Mouse (Mus musculus) cerebellum, adult 2 months (tissue): ENCODE results near the gene Kcnip3. TPM values are rescaled to one million over a fixed set of nuclear protein-coding genes. Genes with fewer than 3 reads are reported as not detected.

Experiments
- DNase-seq, 2 experiments: peaks; one replicate each; pipeline ENCODE4 v3.0.0; 2021
- H3K27ac ChIP-seq: fragments of 200-500 bp; 2 replicates; pipeline ENCODE4 v1.5.1; 2012; ENCODE audit warnings: low read length, control low read depth, inconsistent platforms; ENCODE audit not compliant: insufficient read depth
- H3K27me3 ChIP-seq: fragments of 200-500 bp; 2 replicates; pipeline ENCODE4 v1.6.1; 2012; ENCODE audit warnings: inconsistent platforms, mild to moderate bottlenecking, low read length, moderate library complexity; ENCODE audit not compliant: control insufficient read depth, insufficient read depth
- H3K4me1 ChIP-seq: fragments of 200-500 bp; 2 replicates; pipeline ENCODE4 v1.6.1; 2011; ENCODE audit warnings: low read length; ENCODE audit not compliant: control insufficient read depth, insufficient read depth
- H3K4me3 ChIP-seq: fragments of 200-500 bp; replicated peaks from 2 replicates; pipeline ENCODE3; 2011; ENCODE audit warnings: mild to moderate bottlenecking, low read depth, low read length, control low read depth; ENCODE audit not compliant: insufficient read depth
- CTCF ChIP-seq: fragments of 200-500 bp; IDR thresholded peaks from 2 replicates; pipeline ENCODE4 v1.5.1; 2011; ENCODE audit warnings: low read depth, mild to moderate bottlenecking, control low read depth, low read length, moderate library complexity, borderline replicate concordance; ENCODE audit not compliant: insufficient read depth
- POLR2A ChIP-seq: fragments of 200-500 bp; IDR thresholded peaks from 2 replicates; pipeline ENCODE4 v1.6.1; 2011; ENCODE audit warnings: low read length, control low read depth, borderline replicate concordance; ENCODE audit not compliant: insufficient read depth
- WGBS: fragments of 180-500 bp; shearing (Covaris S2); methylation state at CpG from one replicate; pipeline ENCODE4 v1.1.7; 2018; 5-methylcytosine and 5-hydroxymethylcytosine counted together
- polyA plus RNA-seq: library from polyadenylated mRNA; depleted of rRNA; stranded (reverse); fragments of >200 nt; gene quantifications from 2 replicates; pipeline ENCODE4 v1.2.3, GENCODE M21; 2012; rRNA removed

Gene Kcnip3
- 81.6 and 83.9 TPM in 2 replicates for polyA plus RNA-seq

DNA sequence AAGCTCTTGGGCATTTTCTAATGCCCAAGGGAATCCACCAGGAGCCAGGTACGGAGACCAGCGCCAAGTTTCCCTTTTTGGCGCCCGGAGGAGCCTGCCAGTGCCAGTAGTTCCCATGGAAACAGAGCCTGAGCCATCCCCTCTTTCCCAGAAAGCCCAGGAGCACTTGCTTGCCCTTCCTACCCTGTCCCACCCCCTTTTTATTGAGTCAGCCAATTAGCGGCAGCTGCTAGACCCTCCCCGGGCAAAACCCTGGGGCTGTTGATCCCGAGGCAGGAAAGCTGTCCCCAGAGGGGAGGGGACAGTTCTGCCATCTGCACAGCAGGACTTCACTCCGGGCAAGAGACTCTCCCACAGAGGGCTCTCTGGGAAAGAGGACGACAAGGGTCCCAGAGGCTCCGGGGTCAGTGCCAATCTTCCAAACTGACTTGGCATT is at the start of gene Kcnip3:
TSS of gene Kcnip3 (minus strand) at position 89 of the 436 bp plus-strand sequence.
- Histone ChIP-seq H3K27ac (peak within 1 kb of the TSS; percentile 90), H3K27me3 (no peaks in the 10 kb centered on the region), H3K4me3 (peak within 1 kb of the TSS; percentile 85), H3K4me1 (peaks cover 62% of the 10 kb centered on the region)
- WGBS = 2% methylated on average over 10 of the region's 10 CpGs
- TF ChIP-seq CTCF (no peak), POLR2A (peak; percentile 32; the same call in 1 of the 2 replicates)
- DNase-seq = peak; percentile 87 to 89

- DNase-seq = peak; percentile 83 to 89
- peaks cover 3% of the 10 kb centered on the region; the same call in 1 of the 2 replicates for H3K4me1 ChIP-seq
- TF ChIP-seq POLR2A = no peak
- peak; percentile 93 for TF ChIP-seq CTCF
- no peak overlapping the region for H3K27ac ChIP-seq
- WGBS = 7% methylated on average over 18 of the region's 18 CpGs
- H3K27me3 ChIP-seq = no peaks in the 10 kb centered on the region
- no peak overlapping the region for H3K4me3 ChIP-seq
These were observed 37.4 kb upstream of the Kcnip3 start for GRCm38 (mm10) chr2:127559070-127559966.

DNA sequence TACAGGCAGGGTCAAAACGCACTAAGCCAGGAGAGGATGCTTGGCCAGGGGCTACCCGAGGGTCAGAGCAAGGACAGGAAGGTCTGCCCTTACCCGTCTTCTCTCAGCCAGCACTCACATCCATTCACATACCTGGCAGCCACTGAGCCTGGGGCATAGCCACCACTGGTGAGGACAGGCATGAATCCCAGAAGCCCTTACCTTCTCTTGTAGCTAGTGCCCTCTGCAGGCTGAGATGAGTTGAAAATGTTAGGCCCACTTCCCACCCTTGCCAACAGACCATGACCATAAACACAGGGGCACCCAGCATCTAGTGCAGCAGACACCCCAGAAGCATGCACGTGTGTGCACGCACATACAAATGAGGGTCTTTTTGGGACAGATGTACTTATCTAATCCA is 29.2 kb upstream of the Kcnip3 start:
- peak; percentile 83 to 89 for DNase-seq

DNA sequence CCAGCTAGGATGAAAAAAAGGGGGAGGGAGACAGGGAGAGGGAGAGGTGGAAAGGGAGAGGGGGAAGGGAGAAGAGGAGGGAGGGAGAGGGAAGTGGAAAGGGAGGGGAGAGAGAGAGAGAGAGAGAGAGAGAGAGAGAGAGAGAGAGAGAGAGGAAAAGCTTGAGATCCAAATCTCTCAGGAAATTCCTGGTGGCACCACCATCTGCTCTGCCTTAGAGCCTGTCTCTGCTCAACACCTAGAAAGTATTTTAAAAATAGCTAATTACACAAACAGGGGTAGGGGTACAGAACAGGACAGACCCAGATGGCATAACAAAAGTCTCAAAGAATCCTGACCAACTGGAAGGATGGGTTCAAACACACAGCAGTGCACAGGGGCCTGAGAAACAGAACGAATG is 28.6 kb upstream of the Kcnip3 start:
- 0 out of 2 replicates have a peak overlapping the region, but pooled peaks have one; percentile 12 for H3K27ac ChIP-seq
- peaks cover 13% of the 10 kb centered on the region; the same call in 1 of the 2 replicates for H3K4me1 ChIP-seq
- peak; percentile 42 to 67 for DNase-seq
- H3K4me3 ChIP-seq = no peak overlapping the region
- no peak for TF ChIP-seq CTCF
- no peak for TF ChIP-seq POLR2A
- no peaks in the 10 kb centered on the region for H3K27me3 ChIP-seq
- WGBS = 26% methylated on average over 1 of the region's 1 CpGs

More for the DNA sequence above, 29.2 kb upstream of the Kcnip3 start:
- WGBS = 38% methylated on average over 5 of the region's 5 CpGs
- 0 out of 2 replicates have a peak overlapping the region, but pooled peaks have one; percentile 12 for H3K27ac ChIP-seq
- H3K4me1 ChIP-seq = peaks cover 13% of the 10 kb centered on the region; the same call in 1 of the 2 replicates
- TF ChIP-seq CTCF (peak; percentile 87), POLR2A (no peak)
- no peak overlapping the region for H3K4me3 ChIP-seq
- no peaks in the 10 kb centered on the region for H3K27me3 ChIP-seq

DNA sequence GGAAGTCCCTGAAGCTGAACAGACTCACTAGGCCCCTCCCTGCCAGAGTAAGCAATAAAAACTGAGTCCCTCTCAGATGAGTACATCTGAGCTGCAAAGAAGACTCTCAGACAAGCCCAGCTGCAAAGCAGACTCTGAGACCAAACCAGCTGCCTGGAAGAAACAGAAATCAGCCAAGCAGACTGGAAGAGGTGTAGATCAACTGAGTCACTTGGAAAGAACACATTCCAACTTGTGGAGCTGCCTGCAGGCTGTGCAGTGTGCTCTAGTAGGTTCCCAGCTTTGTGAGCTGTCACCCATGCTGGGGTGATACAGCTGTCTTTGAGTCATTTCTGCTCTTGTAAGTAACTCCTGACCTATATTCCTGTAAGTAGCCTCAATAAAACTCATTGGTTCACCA is 27.8 kb upstream of the Kcnip3 start:
- Histone ChIP-seq H3K27me3 (no peaks in the 10 kb centered on the region), H3K4me1 (peaks cover 13% of the 10 kb centered on the region; the same call in 1 of the 2 replicates), H3K27ac (no peak overlapping the region), H3K4me3 (no peak overlapping the region)
- peak in 1 of 2 experiments; percentile 11 for DNase-seq
- TF ChIP-seq CTCF (no peak), POLR2A (no peak)

- Histone ChIP-seq H3K4me3 (no peak overlapping the region), H3K27me3 (no peaks in the 10 kb centered on the region), H3K4me1 (peaks cover 13% of the 10 kb centered on the region; the same call in 1 of the 2 replicates), H3K27ac (no peak overlapping the region)
- TF ChIP-seq CTCF (no peak), POLR2A (no peak)
- WGBS = 87% methylated on average over 5 of the region's 5 CpGs
- DNase-seq = no peak
These were observed 26.6 kb upstream of the Kcnip3 start for GRCm38 (mm10) chr2:127548342-127549074.

DNA sequence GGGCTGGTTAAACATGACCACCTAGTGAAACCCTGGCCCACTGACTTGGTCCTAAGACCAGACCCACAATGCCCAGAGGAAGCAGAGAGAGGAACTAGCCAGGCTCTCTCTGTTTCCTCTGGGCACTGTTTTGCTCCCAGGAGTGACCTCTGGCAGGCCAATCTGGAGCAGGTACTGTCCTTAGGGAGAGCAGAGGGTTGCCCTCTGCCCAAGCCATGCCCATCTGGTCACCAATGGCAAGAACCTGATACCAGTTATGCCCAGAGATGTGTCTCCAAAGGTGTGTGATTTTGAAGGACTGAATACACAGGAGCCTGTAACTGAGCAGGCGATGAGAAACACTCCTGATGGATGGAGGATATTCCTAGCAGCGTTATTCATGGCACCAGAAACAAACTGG is 19.8 kb upstream of the Kcnip3 start:
- H3K4me1 ChIP-seq = peaks cover 39% of the 10 kb centered on the region
- H3K27ac ChIP-seq = peak overlapping the region; percentile 14
- no peak overlapping the region for H3K4me3 ChIP-seq
- 20% methylated on average over 2 of the region's 2 CpGs for WGBS
- H3K27me3 ChIP-seq = no peaks in the 10 kb centered on the region
- peak; percentile 42 to 55 for DNase-seq
- TF ChIP-seq POLR2A (no peak), CTCF (no peak)
